ENCODE assay signal across 12 mouse cellular contexts in the genomic region with DNA sequence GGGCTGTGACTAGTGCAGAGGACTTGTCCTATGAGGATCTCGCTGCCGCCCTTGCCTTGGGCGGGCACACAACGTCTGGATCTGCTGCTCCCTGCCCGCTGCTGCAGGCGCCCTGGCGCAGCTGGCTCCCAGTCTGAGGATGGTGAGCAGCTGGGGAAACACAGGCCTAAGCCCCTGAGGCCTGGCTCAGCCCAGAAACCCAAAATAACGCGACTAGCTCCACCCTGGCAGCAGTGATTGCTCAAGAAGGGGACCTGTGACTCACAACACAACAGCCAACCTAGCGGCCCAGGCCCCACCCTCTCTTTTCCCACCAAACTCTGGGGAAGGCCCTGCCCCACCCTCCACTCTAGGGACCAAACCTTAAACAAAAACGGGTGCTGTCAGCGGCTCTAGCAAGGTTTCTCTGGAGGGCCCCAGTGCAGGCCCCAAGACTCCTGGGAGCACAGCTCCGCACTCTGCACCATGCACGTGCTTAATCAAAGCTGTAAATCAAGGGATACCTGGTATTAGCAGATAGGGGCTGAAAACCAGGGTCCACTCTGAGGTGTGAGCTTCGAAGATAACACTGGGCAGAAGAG. TPM values are rescaled to one million over a fixed set of nuclear protein-coding genes. Genes with fewer than 3 reads are reported as not detected.
A peak's percentile ranks its signal among the peaks of the same experiment; 100 is the strongest.
DNase-seq lines count a peak whose midpoint lies in the region; ATAC-seq lines count a peak whose summit lies in the region.
"Had no signal": no experiment of that assay in that cellular context is flagged by ENCODE, and none has a peak within 500 bp of the region (broad histone marks: within the 10 kb centered on the region; RNA-seq: fewer than 3 reads in every experiment).

No protein-coding gene starts in this region.

- H3K36me3 ChIP-seq in midbrain, embryonic 10.5 days, result no peaks in the 10 kb centered on the region
- H3K36me3 ChIP-seq in midbrain, embryonic 15.5 days (replicated peaks), result no peaks in the 10 kb centered on the region
- H3K36me3 ChIP-seq in limb, embryonic 10.5 days, result no peaks in the 10 kb centered on the region
- H3K36me3 ChIP-seq in stomach, embryonic 15.5 days, result no peaks in the 10 kb centered on the region
- H3K36me3 ChIP-seq: forebrain, embryonic 10.5 days had no signal

- peaks cover 20% of the 10 kb centered on the region for H3K4me1 ChIP-seq in midbrain, embryonic 10.5 days
- no peaks in the 10 kb centered on the region for H3K4me1 ChIP-seq in midbrain, embryonic 15.5 days
- H3K4me1 ChIP-seq in limb, embryonic 10.5 days, result peaks cover 7% of the 10 kb centered on the region
- H3K4me1 ChIP-seq in stomach, embryonic 15.5 days, result peaks cover 4% of the 10 kb centered on the region; the same call in 1 of the 2 replicates

- no peak for DNase-seq in midbrain, embryonic 10.5 days (ENCODE audit: low spot score)
- DNase-seq in R1 (ENCODE audit: low read depth, low spot score), result peak; percentile 9
- DNase-seq in limb, embryonic 10.5 days (ENCODE audit: low spot score), result no peak
- DNase-seq in yolk sac, embryonic 10.5 days (ENCODE audit: low spot score), result no peak
- DNase-seq in kidney, adult 9 months, result no peak
- DNase-seq: cerebellum, adult 2 months; kidney, adult 18-20 months; right cerebral cortex, postnatal 25 days; thymus, adult 18-20 months had no signal

- H3K9me3 ChIP-seq in midbrain, embryonic 10.5 days (replicated peaks), result no peaks in the 10 kb centered on the region
- no peaks in the 10 kb centered on the region for H3K9me3 ChIP-seq in midbrain, embryonic 15.5 days
- H3K9me3 ChIP-seq in limb, embryonic 10.5 days (replicated peaks), result no peaks in the 10 kb centered on the region
- no peaks in the 10 kb centered on the region for H3K9me3 ChIP-seq in stomach, embryonic 15.5 days
- H3K9me3 ChIP-seq: forebrain, embryonic 10.5 days had no signal

- no peak for ATAC-seq in midbrain, embryonic 15.5 days (replicated peaks)
- ATAC-seq in stomach, embryonic 15.5 days (ENCODE audit: insufficient read depth, low FRiP score, low read depth), result 0 out of 2 replicates have a peak, but pooled peaks have one; percentile 18

- 77% methylated on average over 15 of the region's 15 CpGs for WGBS in midbrain, embryonic 10.5 days
- 76% methylated on average over 15 of the region's 15 CpGs for WGBS in midbrain, embryonic 15.5 days
- WGBS in limb, embryonic 10.5 days, result 78% methylated on average over 15 of the region's 15 CpGs
- WGBS in stomach, embryonic 15.5 days, result 70% methylated on average over 15 of the region's 15 CpGs

- H3K4me2 ChIP-seq in midbrain, embryonic 15.5 days, result no peak overlapping the region
- H3K4me2 ChIP-seq in stomach, embryonic 15.5 days, result no peak overlapping the region

- H3K27me3 ChIP-seq in midbrain, embryonic 10.5 days (ENCODE audit: low read depth, poor library complexity, severe bottlenecking), result no peaks in the 10 kb centered on the region
- no peaks in the 10 kb centered on the region for H3K27me3 ChIP-seq in midbrain, embryonic 15.5 days (replicated peaks)
- H3K27me3 ChIP-seq in limb, embryonic 10.5 days (ENCODE audit: low read depth, poor library complexity, severe bottlenecking), result no peaks in the 10 kb centered on the region
- H3K27me3 ChIP-seq in stomach, embryonic 15.5 days (replicated peaks), result no peaks in the 10 kb centered on the region

- H3K4me3 ChIP-seq in midbrain, embryonic 10.5 days, result no peak overlapping the region
- H3K4me3 ChIP-seq in midbrain, embryonic 15.5 days, result no peak overlapping the region
- no peak overlapping the region for H3K4me3 ChIP-seq in limb, embryonic 10.5 days
- H3K4me3 ChIP-seq in stomach, embryonic 15.5 days (replicated peaks), result no peak overlapping the region
- H3K4me3 ChIP-seq: forebrain, embryonic 10.5 days had no signal

- H3K9ac ChIP-seq in midbrain, embryonic 15.5 days, result no peak overlapping the region
- no peak overlapping the region for H3K9ac ChIP-seq in stomach, embryonic 15.5 days

- H3K27ac ChIP-seq in midbrain, embryonic 10.5 days (replicated peaks), result peak overlapping the region; percentile 7; the same call in 1 of the 2 replicates
- no peak overlapping the region for H3K27ac ChIP-seq in midbrain, embryonic 15.5 days
- peak overlapping the region; percentile 68 for H3K27ac ChIP-seq in limb, embryonic 10.5 days
- H3K27ac ChIP-seq in stomach, embryonic 15.5 days, result peak overlapping the region; percentile 28; the same call in 1 of the 2 replicates
- H3K27ac ChIP-seq: forebrain, embryonic 10.5 days had no signal

RNA-seq across cellular contexts. Expression of a gene that starts 23.1 kb away (rescaled TPM):
- polyA plus RNA-seq in midbrain, embryonic 10.5 days (2016; fragmentation: Nextera tagmentation; extraction: Ambion mirVana), result 3.0 and 5.7 TPM in 2 replicates
- 11.3 and 11.6 TPM in 2 replicates for polyA plus RNA-seq in midbrain, embryonic 15.5 days (2015; fragmentation: Nextera tagmentation; extraction: Ambion mirVana)
- 2.5 and 3.5 TPM in 2 replicates for polyA plus RNA-seq in limb, embryonic 10.5 days (2016; fragmentation: Nextera tagmentation; extraction: Ambion mirVana)
- polyA plus RNA-seq in stomach, embryonic 15.5 days (2015; fragmentation: Nextera tagmentation; extraction: Ambion mirVana), result 21.5 and 22.0 TPM in 2 replicates
